Mouse (Mus musculus): ENCODE measurements around the gene Cybb.
"Not testable (repeated sequence)": the region's sequence is repeated elsewhere in the genome, so short reads cannot be mapped to it uniquely, and the experiment has no call there.

Cybb gene

DNA sequence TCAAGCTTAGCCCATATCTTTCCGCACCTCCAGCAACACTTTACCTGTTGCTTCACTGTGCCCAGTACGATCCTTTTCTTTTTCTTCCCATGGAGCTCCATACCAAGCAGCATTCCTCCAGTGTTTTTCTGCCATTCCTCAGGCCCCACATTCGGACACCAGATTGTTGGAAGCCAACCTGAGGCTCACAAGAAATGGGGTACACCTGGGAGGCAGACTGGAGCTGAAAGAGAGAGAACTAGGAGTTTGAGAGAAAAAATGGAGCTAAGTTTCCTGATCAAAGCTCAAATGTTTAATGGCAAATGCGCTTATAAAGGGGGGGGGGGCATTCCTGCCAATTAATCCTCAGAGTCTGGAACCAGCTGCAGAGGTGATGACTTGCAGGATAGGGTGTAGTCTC is at the start of gene Cybb:
Gene Cybb, minus strand, starts transcription at position 101 of the 400 bp plus-strand sequence.
- no peak for ATAC-seq (ENCODE audit: low TSS enrichment)

GRCm38 (mm10) chrX:9536881-9537280 is 49.3 kb upstream of the Cybb start:
- no peak for ATAC-seq (ENCODE audit: low TSS enrichment)

DNA sequence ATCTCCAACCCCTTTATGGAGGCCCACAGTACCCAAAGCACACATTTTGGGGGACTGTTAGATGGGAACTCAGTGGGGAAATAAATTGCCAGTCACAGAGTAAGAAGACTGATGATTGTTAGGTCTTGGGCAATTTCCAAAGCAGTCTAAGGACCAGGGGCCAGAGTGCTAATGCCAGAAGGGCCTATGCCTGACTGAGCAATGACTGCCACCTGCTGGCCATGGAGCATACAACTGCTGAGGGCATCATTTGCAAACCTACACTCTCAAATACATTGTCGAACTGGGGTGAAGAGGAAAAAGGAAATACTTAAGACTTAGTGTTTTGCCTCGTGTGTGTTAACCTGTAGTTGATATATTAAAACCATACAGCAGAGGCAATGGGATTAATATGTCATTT is 32.4 kb upstream of the Cybb start:
- peak; percentile 64 for ATAC-seq (ENCODE audit: low TSS enrichment)

DNA sequence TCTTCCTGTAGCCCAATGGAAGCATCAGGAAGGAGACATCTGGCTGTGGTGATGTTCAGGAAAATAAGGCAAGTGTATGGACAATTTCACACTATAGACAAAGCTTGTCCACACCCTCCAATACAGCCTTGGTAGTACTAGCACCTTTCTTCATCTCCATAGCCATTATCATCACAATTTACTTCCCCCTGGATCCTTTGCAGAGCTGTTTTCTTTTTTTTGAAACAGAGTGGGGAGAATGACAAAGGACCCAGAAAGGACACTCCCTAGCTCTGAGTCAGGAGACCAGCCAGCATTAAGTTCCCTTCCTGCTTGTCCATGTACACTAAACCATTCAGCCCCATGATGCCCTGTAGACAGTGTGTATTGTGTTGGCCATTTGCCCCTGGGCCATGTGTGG is 30.0 kb upstream of the Cybb start:
- ATAC-seq (ENCODE audit: low TSS enrichment): not testable (repeated sequence)

DNA sequence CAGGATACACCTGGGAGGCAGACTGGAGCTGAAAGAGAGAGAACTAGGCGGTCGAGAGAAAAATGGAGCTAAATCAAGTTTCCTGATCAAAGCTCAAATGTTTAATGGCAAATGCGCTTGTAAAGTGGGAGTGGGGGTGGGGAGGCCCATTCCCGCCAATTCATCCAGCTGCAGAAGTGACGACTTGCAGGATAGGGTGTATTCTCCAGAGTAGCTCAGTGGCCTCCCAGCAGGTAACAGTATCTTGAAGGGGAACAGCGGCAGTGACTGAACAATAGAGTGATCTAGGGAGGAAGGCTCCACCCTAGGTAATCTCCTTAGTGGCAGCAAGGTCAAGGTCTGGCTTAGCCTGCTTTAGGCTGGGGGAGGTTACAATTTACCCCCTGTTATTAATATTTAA is 12.5 kb downstream of the Cybb start:
- ATAC-seq (ENCODE audit: low TSS enrichment): not testable (repeated sequence)

DNA sequence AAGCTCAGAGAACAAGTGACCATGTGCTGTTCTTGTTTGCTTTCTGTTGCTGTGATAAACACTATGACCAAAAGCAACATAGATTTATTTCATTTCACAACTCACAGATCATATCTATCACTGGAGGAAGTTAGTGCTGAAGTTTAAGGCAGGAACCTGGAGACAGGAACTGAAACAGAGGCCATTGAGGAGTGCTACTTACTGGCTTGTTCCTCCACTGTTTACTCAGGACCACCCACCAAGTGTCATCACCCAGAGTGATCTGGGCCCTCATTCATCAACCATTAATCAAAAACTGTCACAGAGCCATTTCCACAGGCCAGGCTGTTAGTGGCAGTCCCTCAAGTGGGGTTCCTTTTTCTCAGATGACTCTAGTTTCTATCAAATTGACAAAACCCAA is 13.1 kb downstream of the Cybb start:
- no peak for ATAC-seq (ENCODE audit: low TSS enrichment)

GRCm38 (mm10) chrX:9473768-9474167 is 13.8 kb downstream of the Cybb start:
- ATAC-seq (ENCODE audit: low TSS enrichment): no peak

DNA sequence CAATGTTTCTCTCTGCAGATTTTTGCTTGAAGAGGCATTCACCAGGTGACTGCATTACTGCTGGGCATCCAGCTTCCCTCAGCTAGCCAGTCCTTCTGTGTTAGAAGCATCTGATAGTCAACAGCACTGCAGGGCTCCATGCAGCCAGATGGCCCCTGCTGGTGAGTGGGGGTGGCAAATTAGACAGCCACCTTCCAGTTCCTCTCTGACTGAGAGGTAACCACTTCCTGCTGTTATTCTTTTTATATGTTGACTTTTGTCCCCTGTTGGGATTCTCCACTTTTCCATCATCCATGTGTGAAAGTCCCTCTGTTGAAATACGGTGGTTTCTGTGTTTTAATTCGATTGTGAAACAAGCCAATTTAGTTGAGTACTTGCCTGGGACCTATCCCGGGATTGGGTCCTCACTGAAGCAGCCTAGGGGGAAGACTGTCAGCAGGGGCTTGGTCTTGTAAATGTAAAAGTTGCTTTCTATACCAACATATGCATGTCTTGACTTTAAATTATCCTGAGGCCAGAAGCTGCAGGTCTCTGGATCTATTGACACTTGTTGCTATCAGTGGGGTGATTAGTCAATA is 16.7 kb downstream of the Cybb start:
- ATAC-seq (ENCODE audit: low TSS enrichment): no peak

GRCm38 (mm10) chrX:9469100-9469499 is 18.5 kb downstream of the Cybb start:
- no peak for ATAC-seq (ENCODE audit: low TSS enrichment)

GRCm38 (mm10) chrX:9467020-9467419 is 20.6 kb downstream of the Cybb start:
- ATAC-seq (ENCODE audit: low TSS enrichment): no peak

GRCm38 (mm10) chrX:9465890-9466289 is 21.7 kb downstream of the Cybb start:
- ATAC-seq (ENCODE audit: low TSS enrichment): no peak

- no peak for ATAC-seq (ENCODE audit: low TSS enrichment)
Observed at GRCm38 (mm10) chrX:9462671-9463070, 24.9 kb downstream of the Cybb start.

DNA sequence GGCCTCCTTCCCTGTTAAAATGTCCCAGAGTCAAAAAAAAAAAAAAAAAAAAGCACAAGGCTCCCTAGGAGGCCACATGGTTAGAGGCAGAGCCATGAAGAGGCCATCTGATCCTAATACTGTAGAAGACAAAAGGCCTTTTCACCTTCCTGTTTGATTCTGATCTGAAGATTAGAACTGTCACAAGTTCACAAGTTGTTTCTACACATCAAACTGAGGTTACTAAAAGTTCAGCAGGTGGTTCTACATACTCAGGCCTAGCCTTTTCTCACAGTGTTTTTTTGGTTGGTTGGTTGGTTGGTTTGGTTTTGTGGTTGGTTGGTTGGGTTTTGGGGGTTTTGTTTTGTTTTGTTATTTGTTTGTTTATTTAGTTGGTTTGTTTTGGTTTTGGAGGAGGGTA is 26.2 kb downstream of the Cybb start:
- no peak for ATAC-seq (ENCODE audit: low TSS enrichment)

DNA sequence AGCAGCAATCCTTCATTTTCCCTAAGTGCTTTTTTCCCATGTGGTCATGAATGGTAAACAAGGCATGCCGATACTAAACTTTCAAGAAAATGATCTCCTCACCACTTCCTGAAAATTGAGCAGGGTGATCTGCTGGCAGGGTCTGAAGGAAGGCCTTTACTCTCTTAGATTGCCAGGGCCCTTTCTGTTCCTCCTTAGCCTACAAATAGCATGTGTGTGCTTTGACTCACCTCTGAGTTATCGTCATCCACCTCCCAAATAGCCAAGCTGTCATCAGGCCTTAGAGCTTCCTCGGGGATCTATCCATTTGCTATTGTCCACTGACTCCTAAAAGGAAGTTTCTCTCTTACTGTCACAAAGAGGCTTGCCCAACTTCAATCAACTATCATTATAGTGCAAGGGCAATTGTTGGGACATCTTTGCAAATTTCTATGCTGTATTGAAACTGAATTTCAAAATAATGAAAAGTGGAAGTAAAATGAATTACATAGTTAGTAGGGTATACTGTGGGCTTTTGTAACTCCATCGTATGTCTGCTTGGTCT is 27.1 kb downstream of the Cybb start:
- ATAC-seq (ENCODE audit: low TSS enrichment): no peak

- no peak for ATAC-seq (ENCODE audit: low TSS enrichment)
Observed at GRCm38 (mm10) chrX:9452375-9452774, 35.2 kb downstream of the Cybb start.

DNA sequence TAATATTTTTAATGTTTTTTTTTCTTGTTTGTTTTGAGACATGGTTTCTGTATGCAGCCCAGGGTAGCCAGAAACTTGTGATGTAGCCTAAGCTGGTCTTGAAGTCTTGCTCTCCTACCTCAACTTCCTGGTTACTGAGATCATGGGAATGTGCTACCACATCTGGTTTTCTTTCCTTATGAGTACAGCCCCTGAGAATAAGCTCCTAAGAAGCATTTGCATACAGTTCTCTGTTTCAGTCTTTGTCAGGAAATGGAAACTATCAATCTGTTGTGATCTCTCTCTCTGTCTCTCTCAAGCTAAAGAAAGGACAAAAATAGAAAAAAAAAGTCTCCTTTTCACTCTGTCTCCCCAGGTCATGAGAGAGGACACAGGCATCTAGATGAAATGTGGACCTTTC is 40.3 kb downstream of the Cybb start:
- ATAC-seq (ENCODE audit: low TSS enrichment): no peak

DNA sequence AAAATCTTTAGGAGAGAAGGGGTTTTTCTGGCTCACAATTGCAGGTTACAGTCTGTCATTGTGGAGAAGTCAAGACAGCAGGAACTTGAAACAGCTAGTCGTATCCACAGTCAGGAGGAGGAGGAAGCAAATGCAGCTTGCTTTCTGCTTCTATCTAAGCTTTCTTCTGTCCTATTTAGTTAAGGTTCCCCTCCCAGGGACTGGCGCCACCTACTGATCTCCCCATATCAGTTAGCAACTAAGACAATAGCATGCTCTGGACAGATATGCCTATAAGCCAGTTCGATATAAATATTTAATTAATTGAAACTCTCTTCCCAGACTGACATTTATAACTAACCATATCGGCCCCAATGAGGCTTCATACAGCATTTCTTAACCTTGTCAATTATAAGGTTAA is 46.5 kb downstream of the Cybb start:
- ATAC-seq (ENCODE audit: low TSS enrichment): no peak

- no peak for ATAC-seq (ENCODE audit: low TSS enrichment)
Observed at GRCm38 (mm10) chrX:9440556-9440955, 47.0 kb downstream of the Cybb start.

- no peak for ATAC-seq (ENCODE audit: low TSS enrichment)
Observed at GRCm38 (mm10) chrX:9439257-9439656, 48.3 kb downstream of the Cybb start.

DNA sequence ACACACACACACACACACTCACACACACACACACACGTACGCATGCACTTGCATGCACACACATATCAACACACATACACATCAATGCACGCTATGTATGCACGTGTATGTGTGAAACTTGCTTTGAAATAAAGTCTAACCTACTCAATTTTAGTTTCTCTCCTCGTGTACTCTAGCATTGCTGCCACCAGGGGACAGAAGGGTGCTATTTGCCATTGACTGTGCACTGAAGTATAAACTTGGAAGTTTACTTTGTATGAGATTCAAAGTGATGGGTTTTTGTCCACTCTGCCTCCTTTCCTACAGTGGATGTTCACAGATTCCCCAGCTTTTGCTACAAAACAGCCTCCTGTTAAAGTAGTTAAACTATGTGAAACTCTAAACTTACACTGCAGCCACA is 73.7 kb downstream of the Cybb start:
- ATAC-seq (ENCODE audit: low TSS enrichment): no peak
